Mouse (Mus musculus): ENCODE results near the gene B4galnt4.

Gene B4galnt4

DNA sequence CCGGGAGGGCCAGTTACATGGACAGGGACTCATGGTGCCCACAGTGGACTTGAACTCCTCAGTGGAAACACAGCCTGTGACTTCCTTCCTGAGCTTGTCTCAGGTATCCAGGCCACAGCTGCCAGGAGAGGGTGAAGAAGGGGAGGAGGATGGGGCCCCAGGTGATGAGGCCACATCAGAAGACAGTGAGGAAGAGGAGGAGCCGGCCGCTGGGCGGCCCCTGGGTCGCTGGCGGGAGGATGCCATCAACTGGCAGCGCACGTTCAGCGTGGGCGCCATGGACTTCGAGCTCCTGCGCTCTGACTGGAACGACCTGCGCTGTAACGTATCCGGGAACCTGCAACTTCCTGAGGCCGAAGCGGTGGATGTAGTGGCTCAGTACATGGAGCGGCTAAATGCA is 7.4 kb downstream of the B4galnt4 start:
- no peak for DNase-seq (ENCODE audit: low read depth in 1 of 2, low spot score in 2 of 2)

DNA sequence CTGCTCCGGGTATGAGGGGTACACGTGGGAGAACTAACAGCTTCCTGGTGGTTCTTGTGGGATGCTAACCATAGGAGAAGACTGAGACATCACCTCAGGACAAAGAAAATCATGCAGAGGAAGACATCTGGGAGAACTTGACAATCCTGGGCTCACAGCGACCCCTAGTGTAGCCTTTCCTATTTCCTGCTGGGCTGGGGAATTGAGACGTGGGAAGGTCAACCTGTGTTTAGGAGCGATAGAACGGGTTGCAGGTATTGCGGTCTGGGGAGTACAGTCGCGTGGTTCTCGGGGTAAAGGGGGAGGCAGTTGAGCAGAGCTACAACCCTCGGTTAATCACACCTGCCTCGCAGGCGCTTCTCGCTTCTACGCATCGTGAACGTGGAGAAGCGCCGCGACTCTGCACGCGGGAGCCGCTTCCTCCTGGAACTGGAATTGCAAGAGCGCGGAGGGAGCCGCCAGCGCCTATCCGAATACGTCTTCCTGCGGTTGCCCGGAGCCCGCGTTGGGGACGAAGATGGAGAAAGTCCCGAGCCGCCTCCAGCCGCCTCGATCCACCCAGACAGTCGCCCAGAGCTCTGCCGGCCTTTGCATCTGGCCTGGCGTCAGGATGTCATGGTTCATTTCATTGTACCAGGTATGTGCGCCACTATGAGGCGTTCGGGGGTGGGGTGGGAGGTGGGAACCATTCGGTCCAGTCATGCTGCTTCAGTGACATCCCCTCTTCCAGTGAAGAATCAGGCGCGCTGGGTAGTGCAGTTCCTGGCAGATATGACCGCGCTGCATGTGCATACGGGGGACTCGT is 9.4 kb downstream of the B4galnt4 start:
- peak in 1 of 2 experiments; percentile 45 for DNase-seq (ENCODE audit: low read depth in 1 of 2, low spot score in 2 of 2)

DNA sequence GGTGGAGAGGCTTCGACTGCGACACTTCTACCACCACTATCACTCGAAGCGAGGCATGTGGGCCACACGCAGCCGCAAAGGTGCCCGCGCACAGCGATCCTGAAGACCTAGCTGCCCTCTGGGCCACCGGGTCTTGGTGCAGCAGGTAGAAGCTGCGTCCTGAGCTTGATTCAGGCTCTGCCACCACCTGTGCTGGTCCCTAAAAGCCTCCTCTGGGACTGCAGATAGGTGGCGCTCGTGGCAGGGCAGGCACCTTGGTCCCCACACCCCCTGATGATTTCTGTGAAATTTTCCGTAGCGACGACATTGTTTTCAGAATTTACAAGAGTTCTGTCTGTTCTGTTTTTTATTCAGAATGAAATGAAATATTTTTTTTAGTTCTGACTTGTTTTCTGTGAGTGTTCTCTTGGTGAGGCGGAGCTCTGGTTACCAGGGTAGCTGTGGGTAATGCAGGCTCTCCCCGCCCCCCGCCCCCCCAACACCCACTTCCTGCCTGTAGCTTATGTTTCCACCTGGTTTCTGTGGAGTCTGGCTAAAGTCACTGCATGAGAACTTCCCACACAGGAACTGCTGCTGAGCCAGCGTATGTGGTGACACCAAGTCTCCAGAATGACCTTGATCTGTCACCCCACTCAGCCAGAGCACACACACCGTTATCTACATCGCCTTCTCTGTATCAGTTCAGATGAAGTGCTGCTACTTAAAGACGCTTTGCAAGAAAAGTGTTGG is 11.3 kb downstream of the B4galnt4 start:
- no peak for DNase-seq (ENCODE audit: low read depth in 1 of 2, low spot score in 2 of 2)

DNA sequence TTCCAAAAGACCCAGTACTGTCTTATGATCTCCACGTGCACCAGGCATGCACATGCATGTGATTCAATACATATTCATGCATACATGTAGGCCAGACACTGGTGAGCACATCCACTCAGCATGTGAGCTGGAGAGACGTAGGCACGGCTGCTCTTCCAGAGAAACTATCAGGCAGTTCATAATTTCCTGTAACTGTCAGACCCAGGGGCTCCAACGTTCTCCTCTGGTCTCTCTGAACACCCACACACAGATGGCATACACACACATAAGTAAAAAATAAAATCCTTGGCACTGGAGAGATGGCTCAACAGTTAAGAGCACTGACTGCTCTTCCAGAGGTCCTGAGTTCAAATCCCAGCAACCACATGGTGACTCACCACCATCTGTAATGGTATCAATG is 12.9 kb downstream of the B4galnt4 start:
- DNase-seq (ENCODE audit: low read depth in 1 of 2, low spot score in 2 of 2), result no peak

DNA sequence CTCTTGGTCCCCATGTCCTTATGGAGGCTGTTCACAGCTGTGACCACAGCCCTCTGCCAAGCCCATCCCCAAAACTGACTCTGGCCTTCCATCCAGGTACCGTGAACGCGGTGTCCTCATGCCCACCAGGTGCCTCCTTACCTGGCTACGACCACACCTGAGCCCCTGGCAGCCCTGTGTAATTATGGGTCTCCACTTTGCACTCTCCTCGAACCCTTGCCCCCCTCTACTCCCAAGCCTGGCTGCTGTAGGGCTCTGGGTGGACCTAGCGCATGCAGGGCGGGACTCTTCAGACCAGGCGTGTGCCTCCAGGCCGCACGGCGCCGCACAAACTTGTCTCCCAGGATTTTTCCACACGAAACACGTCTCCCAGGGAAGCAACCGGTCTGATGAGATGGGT is 16.9 kb downstream of the B4galnt4 start, which contains the start of gene Pkp3:
TSS of gene Pkp3 (plus strand) at position 378 of the 400 bp plus-strand sequence.
- DNase-seq (ENCODE audit: low read depth in 1 of 2, low spot score in 2 of 2), result no peak

DNA sequence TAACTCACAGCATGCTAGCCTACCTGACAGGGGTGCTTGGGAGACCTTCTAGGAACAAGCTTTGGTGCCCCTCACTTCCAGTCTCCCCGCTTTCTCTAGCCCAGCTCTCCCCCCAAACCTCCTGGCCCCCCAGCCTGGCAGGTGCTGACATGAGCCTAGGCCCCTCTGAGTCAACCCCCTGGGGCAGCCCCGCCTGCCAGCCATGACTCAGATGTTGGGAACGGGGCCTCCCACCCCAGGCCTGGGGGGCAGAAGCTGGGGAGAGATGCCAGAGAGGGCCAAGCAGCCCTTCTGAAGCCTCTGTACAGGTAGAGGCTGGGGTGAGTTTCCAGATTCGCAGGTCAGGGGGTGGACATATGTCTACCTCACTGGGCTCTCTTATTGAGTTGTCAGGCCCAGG is 18.0 kb downstream of the B4galnt4 start:
- no peak for DNase-seq (ENCODE audit: low read depth in 1 of 2, low spot score in 2 of 2)

DNA sequence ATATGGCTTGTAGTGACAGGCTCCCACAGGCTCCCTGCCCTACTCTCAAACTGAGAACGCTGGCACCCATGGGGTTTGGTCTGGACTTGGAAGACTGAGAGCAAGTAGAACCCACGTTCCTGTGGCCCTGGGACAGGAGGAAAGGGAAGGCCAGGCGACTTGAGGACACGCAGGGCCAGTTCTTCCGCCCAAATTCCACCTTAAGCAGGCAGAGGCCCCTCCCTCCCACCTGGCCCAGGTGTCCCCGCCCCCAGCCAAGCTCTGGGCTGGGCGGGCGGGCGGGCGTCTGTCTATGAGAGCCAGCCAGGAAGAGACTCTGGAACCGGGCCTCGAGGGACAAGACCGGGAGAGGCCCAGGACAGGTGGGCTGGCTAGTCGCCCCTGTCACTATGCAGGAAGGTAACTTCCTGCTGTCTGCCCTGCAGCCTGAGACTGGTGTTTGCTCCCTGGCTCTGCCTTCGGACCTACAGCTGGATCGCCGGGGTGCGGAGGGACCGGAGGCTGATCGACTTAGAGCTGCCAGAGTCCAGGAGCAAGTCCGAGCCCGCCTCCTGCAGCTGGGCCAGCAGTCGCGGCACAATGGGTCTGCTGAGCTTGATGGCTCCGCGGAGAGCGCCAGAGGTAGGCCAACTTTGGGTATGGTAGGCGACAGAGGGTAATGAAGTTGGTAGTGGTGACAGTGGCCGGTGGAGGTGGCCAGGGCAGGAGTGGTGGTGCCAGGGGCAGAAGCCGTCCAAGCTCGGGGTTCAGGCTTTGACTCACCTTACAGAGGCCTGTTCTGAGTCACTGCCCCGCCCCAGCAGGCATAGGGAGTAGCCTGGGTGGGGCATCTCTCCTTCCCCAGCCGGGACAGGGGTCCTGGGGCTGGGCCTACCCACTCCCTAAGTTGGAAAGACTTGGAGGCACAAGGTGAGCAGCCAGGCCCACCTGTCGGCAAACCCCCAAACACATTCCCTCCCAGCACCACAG is 18.9 kb downstream of the B4galnt4 start:
- no peak for DNase-seq (ENCODE audit: low read depth in 1 of 2, low spot score in 2 of 2)

DNA sequence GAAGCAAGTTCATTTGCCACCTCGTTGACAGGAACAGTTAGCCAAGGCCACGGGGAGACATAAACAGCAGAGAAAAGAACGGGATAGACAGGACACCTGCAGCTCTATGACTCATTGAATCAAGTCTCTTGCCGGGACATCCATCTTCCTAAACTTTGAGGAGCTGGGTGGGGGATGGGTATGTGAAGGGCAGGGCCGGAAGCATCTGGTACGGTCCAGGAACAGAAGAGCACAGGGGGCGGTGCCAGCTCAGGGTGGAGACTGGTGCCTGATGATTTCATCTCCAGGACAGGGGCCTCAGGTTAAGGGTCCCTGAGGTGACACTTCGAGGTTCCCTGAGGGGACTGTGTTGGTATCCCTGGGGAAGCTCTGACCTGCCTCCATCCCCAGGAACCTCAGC is 27.0 kb downstream of the B4galnt4 start:
- DNase-seq (ENCODE audit: low read depth in 1 of 2, low spot score in 2 of 2), result no peak

DNA sequence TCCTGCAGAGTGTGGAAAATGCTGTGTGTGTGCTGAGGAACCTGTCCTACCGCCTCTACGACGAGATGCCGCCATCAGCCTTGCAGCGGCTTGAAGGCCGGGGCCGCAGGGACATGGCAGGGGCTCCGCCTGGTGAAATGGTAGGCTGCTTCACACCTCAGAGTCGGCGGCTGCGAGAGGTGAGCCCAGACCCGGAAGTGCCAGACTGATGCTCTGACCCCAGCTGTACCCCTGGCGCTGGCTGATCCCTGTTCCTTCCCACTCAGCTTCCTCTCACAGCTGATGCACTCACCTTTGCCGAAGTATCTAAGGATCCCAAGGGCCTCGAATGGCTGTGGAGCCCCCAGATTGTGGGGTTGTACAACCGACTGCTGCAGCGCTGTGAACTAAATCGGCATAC is 27.6 kb downstream of the B4galnt4 start:
- DNase-seq (ENCODE audit: low read depth in 1 of 2, low spot score in 2 of 2), result no peak

DNA sequence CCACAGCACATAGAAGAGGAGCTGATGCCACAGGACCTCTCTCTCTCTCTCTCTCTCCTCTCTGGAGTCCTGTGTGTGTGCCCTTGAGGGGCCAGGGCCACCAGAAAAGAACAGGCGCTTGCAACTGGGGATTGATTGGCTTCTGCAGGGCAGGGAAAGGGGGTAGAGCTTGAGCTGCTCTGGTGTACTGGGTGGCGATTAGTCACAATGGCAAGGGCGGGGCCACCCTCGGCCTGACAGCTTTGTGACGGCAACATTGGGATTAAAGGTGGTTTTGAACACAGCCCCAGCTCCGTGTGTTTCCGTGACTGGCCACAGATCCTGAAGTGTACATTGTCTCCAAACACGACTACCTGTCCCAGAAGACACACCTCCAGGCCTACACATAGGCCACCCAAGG is 29.3 kb downstream of the B4galnt4 start:
- DNase-seq (ENCODE audit: low read depth in 1 of 2, low spot score in 2 of 2), result no peak

DNA sequence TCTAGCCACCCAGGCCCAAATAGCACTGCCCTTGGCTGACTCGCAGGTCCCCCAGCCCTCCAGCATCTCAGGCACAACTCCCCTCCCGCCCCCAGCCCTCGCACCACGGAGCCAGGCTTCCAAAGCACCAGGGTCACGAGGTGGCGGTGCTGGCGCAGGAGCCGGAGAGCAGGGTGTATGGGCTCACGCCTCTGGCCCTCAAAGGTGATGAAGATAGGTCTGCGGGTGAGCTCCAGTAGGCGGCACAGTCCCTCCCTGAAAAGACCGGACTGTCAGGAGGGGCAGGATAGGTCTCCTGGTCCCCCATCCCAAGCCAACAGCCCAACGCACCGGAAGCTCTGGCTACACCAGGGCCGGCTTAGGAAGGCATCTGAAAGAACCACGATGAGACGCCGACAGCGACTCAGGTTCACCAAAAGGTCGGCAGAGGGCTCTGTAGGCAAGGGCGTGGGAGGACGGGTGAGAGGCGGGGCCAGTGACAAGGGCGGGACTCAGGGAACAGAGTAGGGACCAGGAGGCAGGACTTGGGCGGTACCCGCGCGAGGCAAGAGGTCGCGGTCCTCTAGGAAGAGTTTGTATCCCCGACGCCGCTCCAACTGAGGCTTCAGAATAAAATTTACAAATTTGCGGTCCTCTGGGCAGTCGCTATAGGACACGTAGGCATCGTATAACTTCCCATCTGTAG is 31.3 kb downstream of the B4galnt4 start:
- peak; percentile 65 to 68 for DNase-seq (ENCODE audit: low read depth in 1 of 2, low spot score in 2 of 2)

DNA sequence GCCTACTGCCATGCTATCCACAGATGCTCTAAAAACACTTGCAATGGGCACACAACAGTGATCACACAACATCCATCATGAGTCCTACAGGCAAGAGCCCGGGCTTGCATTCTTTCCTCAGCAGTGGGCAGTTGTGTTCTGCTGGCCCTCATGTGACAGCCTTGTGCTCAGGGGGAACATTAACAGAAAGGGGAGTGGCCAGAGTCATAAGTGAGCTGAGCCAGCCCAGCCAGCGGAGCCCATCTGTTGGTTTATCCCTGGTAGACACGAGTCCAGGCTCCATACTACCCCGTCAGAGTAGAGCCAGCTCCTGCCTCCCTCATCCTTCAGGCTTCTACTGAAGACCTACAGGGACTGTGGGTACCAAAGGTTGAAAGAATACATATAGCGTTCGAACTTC is 33.0 kb downstream of the B4galnt4 start:
- DNase-seq (ENCODE audit: low read depth in 1 of 2, low spot score in 2 of 2), result no peak

DNA sequence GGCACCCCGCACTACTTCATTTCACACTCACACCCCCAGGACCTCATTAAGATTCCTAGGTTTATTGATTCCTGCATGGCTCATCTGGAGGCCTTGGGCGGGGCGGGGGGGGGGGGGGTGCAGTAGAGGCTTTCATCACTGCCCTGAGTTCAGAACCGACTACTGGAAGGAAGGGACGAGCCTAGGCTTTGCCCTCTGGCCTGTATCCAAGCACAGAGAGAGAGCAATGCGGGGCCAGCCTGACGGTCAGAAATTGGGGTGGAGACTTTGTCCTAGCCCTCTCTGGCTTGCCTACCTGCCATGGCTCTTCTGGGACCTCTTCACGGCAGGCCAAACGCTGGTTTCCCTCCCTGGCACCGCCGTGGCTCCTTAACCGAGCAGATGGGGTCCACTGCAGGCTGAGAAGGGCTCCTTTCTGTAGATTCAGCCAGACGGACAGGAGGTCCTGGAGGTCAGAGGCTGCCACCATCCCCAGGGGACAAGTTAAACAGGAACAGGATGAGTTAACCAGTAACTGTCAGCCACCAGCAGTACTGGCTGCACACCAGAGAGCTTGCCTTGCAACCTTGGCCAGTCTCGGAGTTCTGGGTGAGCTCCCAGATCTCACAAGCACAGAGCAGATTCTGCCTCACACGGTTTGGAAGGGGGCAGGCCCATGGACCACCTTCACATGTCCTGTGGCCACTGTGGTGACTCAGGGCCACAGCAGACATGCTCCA is 33.7 kb downstream of the B4galnt4 start:
- DNase-seq (ENCODE audit: low read depth in 1 of 2, low spot score in 2 of 2), result no peak

DNA sequence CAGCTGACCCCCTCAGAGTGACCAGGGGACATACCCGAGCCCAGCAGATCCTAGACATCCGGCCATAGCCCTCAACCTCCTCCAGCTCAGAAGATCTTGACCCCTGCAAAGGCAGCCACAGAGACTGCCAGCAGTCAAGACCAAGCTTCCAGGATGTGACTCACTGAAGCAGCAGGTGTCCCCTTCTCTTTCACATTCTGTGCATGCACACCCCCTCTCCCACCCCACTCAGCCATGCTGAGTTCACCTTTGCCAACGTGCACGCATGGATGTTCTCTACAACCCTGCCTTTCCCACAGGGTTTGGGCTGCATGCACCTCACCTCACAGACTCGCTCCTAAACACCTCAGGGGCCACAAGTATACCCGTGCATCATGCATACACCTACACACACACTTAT is 35.1 kb downstream of the B4galnt4 start:
- DNase-seq (ENCODE audit: low read depth in 1 of 2, low spot score in 2 of 2), result no peak

DNA sequence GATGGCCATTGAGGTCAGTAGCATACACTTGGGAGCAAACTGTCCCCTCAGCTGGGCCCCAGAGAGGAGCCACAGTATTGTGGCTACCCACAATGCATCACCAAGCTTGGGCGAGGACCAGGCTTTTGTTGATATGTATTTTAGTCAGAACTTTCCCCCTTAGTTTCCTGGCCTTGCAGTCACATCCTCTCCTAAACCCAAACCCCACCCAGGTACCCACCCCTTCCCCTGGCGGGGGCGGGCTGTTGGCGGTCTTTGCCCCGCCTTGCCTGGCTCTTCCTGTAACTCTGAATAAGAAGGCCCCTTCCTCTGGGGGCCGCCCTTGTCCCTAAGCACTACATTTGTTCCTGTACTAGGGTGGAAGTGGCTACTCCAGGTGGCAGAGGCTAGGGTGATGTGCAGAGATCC is 35.7 kb downstream of the B4galnt4 start:
- peak in 1 of 2 experiments; percentile 44 for DNase-seq (ENCODE audit: low read depth in 1 of 2, low spot score in 2 of 2)

DNA sequence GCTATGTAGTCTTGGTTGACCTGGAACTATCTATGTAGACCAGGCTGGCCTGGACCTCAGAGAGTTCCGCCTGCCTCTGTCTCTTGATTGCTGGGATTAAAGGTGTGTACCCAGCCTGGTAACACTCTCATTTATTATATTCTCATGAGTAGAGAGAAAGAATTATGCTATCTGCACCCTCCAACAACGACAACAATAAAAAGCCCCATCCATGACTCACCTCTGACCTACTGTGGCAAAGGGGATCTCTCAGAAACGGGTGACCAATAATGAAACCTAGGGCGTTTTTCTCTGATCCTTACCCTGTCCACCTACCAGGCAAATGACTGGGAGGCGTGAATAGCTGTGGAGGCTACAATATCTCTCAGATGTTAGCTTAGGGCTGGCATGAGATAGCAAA is 36.3 kb downstream of the B4galnt4 start:
- no peak for DNase-seq (ENCODE audit: low read depth in 1 of 2, low spot score in 2 of 2)

DNA sequence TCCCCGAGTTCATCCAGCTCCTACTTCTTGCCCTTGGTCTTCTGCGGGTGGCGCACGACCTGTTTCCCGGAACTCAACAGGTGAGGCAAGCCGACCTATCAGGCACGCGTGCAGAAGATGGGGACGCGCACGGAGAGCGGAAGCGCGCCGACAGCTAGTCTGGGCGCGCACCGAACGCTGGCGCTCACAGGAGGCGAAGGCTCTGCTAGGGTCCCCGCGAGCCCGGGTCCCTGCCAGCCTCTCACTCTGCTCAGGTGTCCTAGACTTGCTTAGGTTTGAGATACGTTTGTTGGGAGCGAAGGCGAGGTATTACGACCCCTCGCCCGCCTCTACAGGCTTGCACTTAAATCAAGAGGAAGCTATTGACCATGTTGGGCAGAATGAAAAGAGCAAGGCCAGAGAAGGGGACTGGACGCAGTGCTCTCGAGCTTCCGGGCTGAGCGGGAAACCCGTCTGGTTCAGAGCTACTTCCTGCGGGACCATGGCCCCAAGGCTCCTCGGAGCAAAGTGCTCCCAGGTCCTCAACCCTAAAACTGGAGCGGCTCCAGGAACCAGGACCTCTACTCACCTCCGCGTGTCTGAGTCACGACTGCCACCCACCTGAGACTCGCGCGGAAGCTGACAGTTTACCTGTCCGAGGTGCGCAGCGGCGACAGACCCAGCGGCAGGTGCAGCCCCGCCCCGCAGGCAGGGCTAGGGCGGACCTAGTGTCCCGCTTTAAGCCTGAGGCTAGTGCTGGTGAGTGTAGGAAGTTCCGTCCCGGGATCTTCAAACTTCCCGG is 39.2 kb downstream of the B4galnt4 start, which contains the start of gene Sigirr:
TSS of gene Sigirr (minus strand) at position 662 of the 781 bp plus-strand sequence.
- DNase-seq (ENCODE audit: low read depth in 1 of 2, low spot score in 2 of 2), result no peak

DNA sequence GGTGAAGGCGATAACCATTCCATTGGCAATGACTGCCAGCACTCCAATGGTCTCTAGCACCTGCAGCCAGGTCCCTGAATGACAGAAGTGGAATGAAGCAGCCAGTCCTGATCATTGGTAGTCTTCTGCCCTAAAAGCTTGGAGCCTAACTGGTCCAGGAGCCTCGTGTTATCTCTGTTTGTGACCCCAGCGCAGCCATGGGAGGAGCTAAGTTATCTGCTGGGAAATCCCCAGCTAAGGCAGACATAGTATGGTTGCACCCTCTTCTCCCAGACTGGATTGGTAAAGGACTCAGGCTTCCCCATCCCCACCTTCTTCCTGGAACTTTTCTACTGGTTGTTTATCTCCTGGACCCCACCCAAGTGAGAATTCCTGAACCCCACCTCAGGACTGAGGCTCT is 42.3 kb downstream of the B4galnt4 start:
- no peak for DNase-seq (ENCODE audit: low read depth in 1 of 2, low spot score in 2 of 2)

DNA sequence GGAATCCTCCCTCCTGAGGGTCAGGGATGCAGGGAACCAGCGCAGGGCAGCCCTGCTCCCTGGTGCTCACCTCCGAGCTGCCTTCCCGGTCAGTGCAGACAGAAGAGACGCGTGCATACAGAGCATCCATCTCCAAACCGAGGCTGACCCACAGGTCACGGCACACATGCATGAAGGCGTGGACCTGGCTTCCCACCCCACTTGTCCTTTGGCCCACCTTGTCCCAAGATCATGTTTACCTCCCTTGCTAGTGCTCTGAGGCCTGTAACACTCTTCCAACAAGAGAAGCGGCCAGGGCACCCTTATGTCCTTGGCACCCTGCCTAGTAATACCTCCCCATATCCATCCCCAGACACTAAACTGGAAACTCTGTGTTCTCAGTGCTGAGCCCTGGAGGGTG is 55.0 kb downstream of the B4galnt4 start:
- no peak for DNase-seq (ENCODE audit: low read depth in 1 of 2, low spot score in 2 of 2)

All from monocyte, adult 2 months (primary cell).